Mouse (Mus musculus): ENCODE results near the gene Trim29.

DNA sequence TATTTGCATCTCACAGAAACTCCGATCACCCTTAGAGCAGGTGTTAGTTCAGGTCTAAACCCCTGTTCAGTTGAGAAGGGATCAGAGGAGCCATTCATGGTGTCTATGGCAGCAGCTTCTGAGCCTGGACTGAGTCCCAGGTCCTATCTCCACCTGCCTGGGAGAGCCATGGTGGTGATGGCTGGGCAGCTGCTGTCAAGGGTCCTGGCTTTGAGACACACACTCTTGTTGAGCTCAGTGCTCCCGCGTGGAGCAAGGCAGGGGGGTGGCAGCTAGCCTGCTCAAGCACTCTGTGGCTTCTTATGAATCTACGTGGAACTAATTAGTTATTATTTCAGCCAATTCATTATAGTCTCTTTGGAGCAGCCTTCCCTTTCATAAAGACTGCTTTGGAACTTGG, 73.2 kb downstream of the Trim29 start:
- TF ChIP-seq CTCF (IDR thresholded peaks at IDR 0.05; ENCODE audit: extremely low read depth, insufficient read length, insufficient replicate concordance, low read depth, low read length), result no peak
- TF ChIP-seq POLR2A (IDR thresholded peaks at IDR 0.05; ENCODE audit: low read depth, low read length), result no peak
